Mouse (Mus musculus) layer of hippocampus, adult 8-10 months (tissue): Measurements from ENCODE around the gene Gm49384. TPM values are rescaled to one million over a fixed set of nuclear protein-coding genes. Genes with fewer than 3 reads are reported as not detected.

Experiments used
- DNase-seq, 2 experiments: peaks; one replicate each; pipeline ENCODE4 v3.0.0; 2022; ENCODE audit warnings: low spot score in 2 of 2
- total RNA-seq, 4 experiments: library from RNA; stranded (reverse); gene quantifications; 2 replicates each; pipeline ENCODE4 v1.2.4; 2022

Gm49384 gene
- total RNA-seq: 1 to 10 TPM; 2.5 to 5.0 (median 3.8) TPM

DNA sequence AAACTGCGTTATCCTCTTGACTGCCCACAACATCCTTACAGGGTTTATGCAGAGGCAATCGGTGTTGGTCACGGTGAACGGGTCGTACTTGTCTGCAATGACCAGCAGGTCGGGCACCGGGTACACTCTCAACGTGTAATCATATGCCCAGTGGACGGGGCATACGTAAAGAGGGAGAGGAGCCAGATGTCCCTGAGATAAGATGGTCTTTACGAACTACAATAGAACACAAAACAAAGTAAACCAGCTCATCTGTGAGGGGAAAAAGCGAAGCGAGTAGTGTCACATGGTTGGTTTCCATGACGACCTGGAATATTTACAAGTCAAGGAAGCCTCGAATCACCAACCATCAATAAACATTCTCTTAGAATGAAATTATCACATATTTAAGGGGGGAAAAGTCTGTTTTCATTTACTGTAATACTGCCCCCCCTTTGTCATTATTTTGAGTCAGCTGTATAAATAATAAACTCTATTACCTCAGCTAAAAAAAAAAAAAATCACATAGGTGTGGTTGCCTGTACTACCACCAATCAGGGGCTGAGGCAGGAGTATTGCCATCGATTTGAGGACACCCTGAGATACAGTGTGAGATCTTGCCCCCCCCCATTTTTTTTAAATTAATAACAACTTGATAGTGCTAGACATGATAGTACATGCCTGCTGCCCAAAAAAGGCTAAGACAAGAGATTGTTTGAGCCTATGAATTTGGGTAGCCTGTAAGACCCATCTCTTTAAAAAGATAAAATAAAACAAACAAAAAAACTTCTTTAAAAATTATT, at the start of gene Gm49384:
Gene Gm49384, minus strand, starts transcription at position 216 of the 782 bp plus-strand sequence.
- no peak for DNase-seq

GRCm38 (mm10) chr12:69253806-69254205, 49.7 kb upstream of the Gm49384 start:
- no peak for DNase-seq

- no peak for DNase-seq
Observed at GRCm38 (mm10) chr12:69250756-69251155, 46.7 kb upstream of the Gm49384 start.

DNA sequence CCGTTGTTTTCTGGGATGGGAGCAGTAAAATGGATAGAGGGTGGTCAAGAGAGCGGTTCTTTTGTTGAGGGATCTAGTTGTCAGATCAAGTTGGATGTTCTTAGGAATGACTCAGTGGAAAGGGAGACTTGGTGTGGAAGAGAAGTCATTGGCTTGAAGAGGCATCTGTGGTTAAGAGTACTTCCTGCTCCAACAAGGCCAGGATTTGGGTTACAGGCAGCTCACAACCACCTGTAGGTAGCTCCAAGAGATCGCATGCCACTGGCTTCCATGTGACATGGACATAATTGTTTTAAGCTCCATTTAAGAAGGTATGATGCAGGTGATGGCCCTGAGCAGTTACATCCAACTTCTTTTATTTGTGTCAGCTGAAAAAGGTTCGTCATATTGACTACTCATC, 45.7 kb upstream of the Gm49384 start:
- DNase-seq: no peak

- peak; percentile 46 to 66 for DNase-seq
Observed at GRCm38 (mm10) chr12:69241771-69242431, 37.8 kb upstream of the Gm49384 start.

DNA sequence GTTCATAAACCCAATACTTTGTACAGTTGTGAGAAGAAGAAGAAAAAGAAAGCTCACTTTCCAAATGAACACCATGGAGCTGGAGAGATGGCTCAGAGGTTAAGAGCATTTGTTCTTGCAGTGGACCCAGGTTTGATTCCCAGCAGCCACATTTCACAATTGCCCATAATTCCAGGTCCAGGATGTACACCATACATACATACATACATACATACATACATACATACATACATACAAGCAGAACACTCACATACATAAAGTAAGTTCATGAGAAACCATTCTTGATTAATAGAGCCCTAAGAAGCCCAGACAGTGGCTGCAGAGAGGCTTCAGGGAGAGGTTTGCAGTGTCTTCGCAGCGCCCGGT, 37.3 kb upstream of the Gm49384 start:
- no peak for DNase-seq

- no peak for DNase-seq
Observed at GRCm38 (mm10) chr12:69240876-69241275, 36.8 kb upstream of the Gm49384 start, which contains the start of gene Klhdc1. Gene Klhdc1, plus strand, starts transcription at chr12:69241176.

DNA sequence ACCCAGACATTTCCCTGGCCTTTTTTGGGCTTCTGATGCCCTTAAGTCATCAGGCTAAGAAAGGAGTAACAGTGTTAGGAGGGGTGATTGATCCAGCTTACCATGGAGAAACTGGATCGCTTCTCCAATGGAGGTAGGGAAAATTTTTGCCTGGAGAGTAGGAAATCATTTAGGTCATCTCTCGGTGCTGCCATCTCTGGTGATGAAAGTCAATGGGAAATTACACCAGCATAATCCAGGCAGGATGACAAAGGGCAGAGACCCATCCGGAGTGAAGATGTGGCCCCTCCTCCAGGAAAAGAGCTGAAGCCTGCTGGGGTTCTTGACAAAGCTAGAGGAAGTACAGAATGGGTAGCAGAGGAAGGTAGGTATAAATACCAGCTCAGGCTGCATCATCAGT, 34.2 kb upstream of the Gm49384 start:
- no peak for DNase-seq

DNA sequence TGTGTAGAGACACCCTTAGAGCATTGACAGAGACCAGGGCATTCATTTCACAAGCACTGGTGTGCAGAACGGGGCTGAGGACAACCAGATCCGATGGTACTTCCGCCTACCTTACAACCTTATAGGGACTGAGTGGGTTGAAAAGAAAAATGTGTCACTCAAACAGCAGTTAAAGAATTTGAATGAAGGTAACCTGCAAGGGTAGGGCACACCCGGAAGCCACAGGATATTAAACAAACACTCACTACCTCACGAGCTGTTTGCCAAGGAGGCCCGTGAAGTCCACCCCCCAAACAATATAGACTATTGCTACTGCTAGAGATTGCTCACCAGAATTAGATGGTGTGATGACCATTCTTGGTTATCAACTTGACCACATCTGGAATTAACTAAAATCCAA, 31.7 kb upstream of the Gm49384 start:
- no peak for DNase-seq

DNA sequence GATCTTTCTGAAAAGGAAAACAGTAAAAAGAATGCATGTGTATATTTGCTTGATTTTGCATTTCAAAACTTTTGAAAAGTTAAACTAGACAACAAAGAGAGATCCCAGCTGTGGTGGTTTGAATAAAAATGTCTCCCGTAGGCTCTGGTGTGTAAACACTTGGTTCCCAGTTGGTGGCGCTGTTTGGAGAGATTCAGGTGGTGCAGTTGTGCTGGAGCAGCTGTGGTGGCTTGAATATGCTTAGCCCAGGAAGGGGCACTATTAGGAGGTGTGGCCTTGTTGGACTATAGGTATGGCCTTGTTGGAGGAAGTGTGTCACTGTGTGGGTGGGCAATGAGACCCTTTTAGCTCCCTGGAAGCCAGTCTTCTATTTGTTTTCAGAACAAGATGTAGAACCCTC, 25.2 kb upstream of the Gm49384 start:
- DNase-seq: no peak

DNA sequence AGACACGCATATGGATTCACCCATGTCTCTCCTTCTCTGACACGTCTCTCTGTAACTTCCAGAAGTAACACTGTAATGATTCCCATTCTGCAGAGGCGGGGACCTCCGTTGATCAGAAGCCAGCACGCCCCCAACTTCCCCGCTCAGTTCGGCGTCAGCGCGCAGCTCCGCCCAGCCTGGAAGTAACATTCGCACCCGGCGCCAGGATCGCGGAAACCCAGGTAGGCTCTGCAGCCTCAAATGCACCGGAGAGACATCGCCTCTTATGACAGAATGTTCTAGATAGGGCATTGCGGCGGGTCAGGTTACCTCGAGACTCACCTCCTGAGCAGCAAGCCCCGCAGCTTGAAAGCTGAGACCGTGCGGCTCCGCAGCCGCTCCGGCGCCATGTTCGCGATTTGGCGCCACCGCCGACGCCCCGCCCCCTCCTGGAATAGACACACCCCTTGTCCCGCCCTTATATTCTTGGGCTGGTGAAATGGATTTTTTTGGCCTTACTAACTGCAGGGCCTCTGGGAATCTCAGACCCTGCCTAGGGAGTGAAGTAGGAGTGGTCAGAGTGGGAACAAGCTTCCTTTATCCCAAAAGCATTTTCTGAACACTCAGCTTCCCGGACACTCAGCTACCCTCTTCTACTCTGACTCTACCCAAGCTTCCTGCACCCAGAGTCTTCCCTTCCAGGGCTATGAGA, 23.9 kb upstream of the Gm49384 start, which contains the start of gene Pole2:
Gene Pole2, minus strand, starts transcription at position 420 of the 691 bp plus-strand sequence.
- DNase-seq: peak; percentile 51 to 78

- no peak for DNase-seq
Observed at GRCm38 (mm10) chr12:69220613-69221277, 16.7 kb upstream of the Gm49384 start.

GRCm38 (mm10) chr12:69216587-69216986, 12.5 kb upstream of the Gm49384 start:
- no peak for DNase-seq

GRCm38 (mm10) chr12:69215000-69215785, 11.1 kb upstream of the Gm49384 start:
- peak; percentile 65 to 77 for DNase-seq

- no peak for DNase-seq
Observed at GRCm38 (mm10) chr12:69214393-69214792, 10.3 kb upstream of the Gm49384 start.

- no peak for DNase-seq
Observed at GRCm38 (mm10) chr12:69213186-69213777, 9.2 kb upstream of the Gm49384 start.

DNA sequence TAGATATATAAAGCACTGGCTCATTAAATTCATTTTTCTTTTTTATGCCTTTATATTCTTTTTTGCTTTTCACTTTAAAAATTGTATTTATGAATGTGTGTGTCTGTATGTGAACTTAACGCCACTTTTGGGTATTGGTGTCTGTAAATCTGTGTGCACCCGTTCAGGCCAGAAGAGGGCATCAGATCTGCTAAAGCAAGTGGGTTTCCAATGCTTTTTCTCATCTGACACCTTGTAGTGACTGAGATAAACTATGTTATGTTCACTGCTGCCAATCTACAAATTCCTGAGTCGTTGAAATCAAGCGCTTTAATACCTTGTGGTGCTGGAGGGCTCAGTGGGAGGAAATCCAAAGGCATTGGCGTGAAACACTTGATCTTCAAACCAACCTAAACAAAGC, 7.0 kb upstream of the Gm49384 start:
- DNase-seq: no peak

GRCm38 (mm10) chr12:69210056-69210979, 6.3 kb upstream of the Gm49384 start:
- DNase-seq: no peak

DNA sequence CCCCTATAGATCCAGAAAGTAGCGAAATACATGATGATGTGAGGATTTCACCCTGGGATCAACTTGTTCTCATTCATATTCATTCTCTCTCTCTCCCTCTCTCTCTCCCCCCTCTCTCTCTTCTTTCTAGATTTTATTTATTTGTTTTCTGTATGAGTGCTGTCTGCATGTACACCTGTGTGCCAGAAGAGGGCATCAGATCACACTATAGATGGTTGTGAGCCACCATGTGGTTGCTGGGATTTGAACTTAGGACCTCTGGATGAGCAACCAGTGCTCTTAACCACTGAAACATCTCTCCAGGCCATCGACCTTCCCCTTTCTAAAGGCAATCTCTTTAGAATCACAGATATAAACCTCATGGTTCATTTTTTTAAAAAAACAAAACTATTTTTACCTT, 4.5 kb upstream of the Gm49384 start:
- no peak for DNase-seq
